Mouse (Mus musculus) MEL (cell line): Measurements from ENCODE around the gene Asb3.

Source experiments
- BHLHE40 ChIP-seq: IDR thresholded peaks from 2 replicates; pipeline ENCODE4 v1.6.1; 2012; ENCODE audit warnings: low read depth, mild to moderate bottlenecking, inconsistent platforms, low read length, improper control_type of control experiment, borderline replicate concordance
- CHD2 ChIP-seq: IDR thresholded peaks from 2 replicates; pipeline ENCODE4 v1.6.1; 2011; ENCODE audit warnings: low read length, improper control_type of control experiment
- CTCF ChIP-seq, 3 experiments: IDR thresholded peaks in 2 of 3; conservative IDR thresholded peaks in 1 of 3; 2 replicates each; pipeline ENCODE4 v1.5.1; 2011 to 2012; ENCODE audit warnings: low read length in 3 of 3, low read depth in 2 of 3, mild to moderate bottlenecking in 2 of 3, improper control_type of control experiment in 1 of 3, inconsistent platforms in 1 of 3, mixed read lengths in 1 of 3, moderate library complexity in 1 of 3; ENCODE audit not compliant: control insufficient read depth in 1 of 3, insufficient read depth in 1 of 3, poor library complexity in 1 of 3, severe bottlenecking in 1 of 3
- MEF2A ChIP-seq: IDR thresholded peaks from 2 replicates; pipeline ENCODE4 v1.6.1; 2014; ENCODE audit warnings: low read depth, mild to moderate bottlenecking, inconsistent platforms, low read length, improper control_type of control experiment; ENCODE audit not compliant: poor library complexity, insufficient replicate concordance, severe bottlenecking; ENCODE audit errors: extremely low read depth
- POLR2A ChIP-seq, 2 experiments: IDR thresholded peaks; 2 replicates each; pipeline ENCODE4 v1.6.1; 2011 to 2012; ENCODE audit warnings: low read length in 2 of 2, mild to moderate bottlenecking in 2 of 2, control low read depth in 1 of 2, improper control_type of control experiment in 1 of 2, low read depth in 1 of 2, moderate library complexity in 1 of 2; ENCODE audit not compliant: control insufficient read depth in 1 of 2, insufficient read depth in 1 of 2, poor library complexity in 1 of 2
- RAD21 ChIP-seq: IDR thresholded peaks from 2 replicates; pipeline ENCODE4 v1.6.1; 2011; ENCODE audit warnings: mild to moderate bottlenecking, low read depth, low read length, improper control_type of control experiment
- TAL1 ChIP-seq: IDR thresholded peaks from 2 replicates; pipeline ENCODE4 v1.6.1; 2012; ENCODE audit warnings: mild to moderate bottlenecking, inconsistent platforms, low read length, moderate library complexity, mixed read lengths
- ZNF384 ChIP-seq: IDR thresholded peaks from 2 replicates; pipeline ENCODE4 v1.6.1; 2012; ENCODE audit warnings: low read depth, mild to moderate bottlenecking, inconsistent platforms, low read length, improper control_type of control experiment

- no peak for TF ChIP-seq TAL1
- no peak for TF ChIP-seq CTCF (IDR thresholded peaks at IDR 0.05 in 2 of 3, conservative IDR thresholded peaks at IDR 0.05 in 1 of 3; ENCODE audit: control insufficient read depth in 1 of 3, insufficient read depth in 1 of 3, low read depth in 2 of 3, low read length in 3 of 3, poor library complexity in 1 of 3, severe bottlenecking in 1 of 3)
- TF ChIP-seq BHLHE40, result no peak
- no peak for TF ChIP-seq ZNF384
- TF ChIP-seq MEF2A, result no peak
- TF ChIP-seq POLR2A (IDR thresholded peaks at IDR 0.05; ENCODE audit: control insufficient read depth in 1 of 2, insufficient read depth in 1 of 2, low read depth in 1 of 2, low read length in 2 of 2, poor library complexity in 1 of 2), result no peak
- no peak for TF ChIP-seq RAD21
- TF ChIP-seq CHD2, result no peak
Measured at GRCm38 (mm10) chr11:30943522-30943921, 58.3 kb downstream of the Asb3 start.
